Mouse (Mus musculus) thymus, adult 2 months (tissue): ENCODE data around the gene Srf. TPM values are rescaled to one million over a fixed set of nuclear protein-coding genes. Genes with fewer than 3 reads are reported as not detected.

ENCODE experiments used
- DNase-seq: peaks from one replicate; pipeline ENCODE4 v3.0.0; 2021
- H3K27ac ChIP-seq: fragments of 200-500 bp; 2 replicates; pipeline ENCODE4 v1.5.1; 2012; ENCODE audit warnings: low read length, control low read depth; ENCODE audit not compliant: control insufficient read depth, insufficient read depth
- H3K27me3 ChIP-seq: fragments of 200-500 bp; 2 replicates; pipeline ENCODE4 v1.6.1; 2012; ENCODE audit warnings: mild to moderate bottlenecking, low read length, moderate library complexity, mixed read lengths; ENCODE audit not compliant: control insufficient read depth, insufficient read depth
- H3K36me3 ChIP-seq: fragments of 200-500 bp; 2 replicates; pipeline ENCODE4 v1.6.1; 2012; ENCODE audit warnings: mild to moderate bottlenecking, low read length, moderate library complexity; ENCODE audit not compliant: control insufficient read depth, insufficient read depth
- H3K4me1 ChIP-seq: fragments of 200-500 bp; replicated peaks from 2 replicates; pipeline ENCODE4 v1.6.1; 2012; ENCODE audit warnings: low read length; ENCODE audit not compliant: control insufficient read depth, insufficient read depth
- H3K4me3 ChIP-seq: fragments of 200-500 bp; 2 replicates; pipeline ENCODE4 v1.5.1; 2012; ENCODE audit warnings: mild to moderate bottlenecking, low read length, control low read depth, moderate library complexity; ENCODE audit not compliant: control insufficient read depth, insufficient read depth
- CTCF ChIP-seq: fragments of 200-500 bp; IDR thresholded peaks from 2 replicates; pipeline ENCODE4 v1.5.1; 2012; ENCODE audit warnings: mild to moderate bottlenecking, control low read depth, low read length, moderate library complexity, borderline replicate concordance; ENCODE audit not compliant: control insufficient read depth, poor library complexity, insufficient read depth; ENCODE audit errors: extremely low read depth
- POLR2A ChIP-seq: fragments of 200-500 bp; IDR thresholded peaks from 2 replicates; pipeline ENCODE4 v1.6.1; 2012; ENCODE audit warnings: mild to moderate bottlenecking, low read length, control low read depth, moderate library complexity; ENCODE audit not compliant: control insufficient read depth, poor library complexity, insufficient read depth; ENCODE audit errors: extremely low read depth
- WGBS: fragments of 180-500 bp; shearing (Covaris S2); methylation state at CpG from one replicate; pipeline ENCODE4 v1.1.7; 2018; 5-methylcytosine and 5-hydroxymethylcytosine counted together
- polyA plus RNA-seq: library from polyadenylated mRNA; depleted of rRNA; stranded (reverse); fragments of >200 nt; gene quantifications from 2 replicates; pipeline ENCODE4 v1.2.3, GENCODE M21; 2012

Srf gene
- polyA plus RNA-seq, 1 experiment, result 297 TPM

DNA sequence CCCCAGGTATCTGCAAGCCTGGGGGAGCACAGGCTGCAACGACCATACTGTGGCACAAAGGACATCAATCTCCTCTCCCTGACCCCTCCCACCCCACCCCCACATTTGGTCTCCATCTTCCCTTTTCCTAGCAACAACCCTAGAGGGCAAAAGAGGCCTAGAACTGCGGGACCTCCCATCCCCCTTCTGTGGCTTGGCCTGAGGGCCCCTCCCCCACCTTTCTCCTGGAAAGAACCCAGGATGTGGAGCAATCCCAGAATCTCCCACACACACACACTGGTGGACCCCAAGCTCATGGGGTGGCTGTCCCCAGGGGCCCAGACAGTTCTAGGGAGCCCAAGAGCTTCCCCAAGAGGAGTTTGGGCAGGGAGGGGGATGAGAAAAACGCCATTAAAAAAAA lies 8.1 kb downstream of the Srf start:
- H3K4me1 ChIP-seq, result peaks cover 5% of the 10 kb centered on the region
- DNase-seq, result no peak
- no peak overlapping the region for H3K27ac ChIP-seq
- no peak overlapping the region for H3K4me3 ChIP-seq
- peaks cover 3% of the 10 kb centered on the region; the same call in 1 of the 2 replicates for H3K27me3 ChIP-seq
- TF ChIP-seq POLR2A (no peak), CTCF (no peak)
- WGBS, result 83% methylated on average over 3 of the region's 3 CpGs
- H3K36me3 ChIP-seq, result peaks cover 19% of the 10 kb centered on the region

DNA sequence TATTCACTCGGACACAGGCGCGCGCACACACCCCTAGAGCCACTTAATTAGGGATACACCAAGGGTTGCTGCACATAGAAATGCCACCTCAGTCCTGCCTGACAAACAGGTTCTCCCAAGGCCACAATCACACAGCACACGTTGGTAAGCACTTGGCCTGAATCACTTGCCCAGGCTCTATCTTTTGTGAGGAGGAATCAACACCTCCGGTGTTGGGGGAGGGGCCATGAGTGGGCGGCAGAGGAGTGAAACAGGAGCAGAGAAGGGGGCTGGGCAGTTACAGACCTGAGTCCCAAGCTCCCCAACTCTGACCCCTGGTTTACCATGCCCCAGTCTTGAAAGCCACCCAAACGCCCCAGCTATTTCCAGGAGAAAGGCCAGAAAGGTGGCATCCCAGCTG lies 9.0 kb downstream of the Srf start:
- no peak for DNase-seq
- peaks cover 5% of the 10 kb centered on the region for H3K4me1 ChIP-seq
- H3K27ac ChIP-seq, result no peak overlapping the region
- no peak for TF ChIP-seq POLR2A
- TF ChIP-seq CTCF, result no peak
- H3K27me3 ChIP-seq, result peaks cover 3% of the 10 kb centered on the region; the same call in 1 of the 2 replicates
- peaks cover 19% of the 10 kb centered on the region for H3K36me3 ChIP-seq
- H3K4me3 ChIP-seq, result no peak overlapping the region
- 79% methylated on average over 8 of the region's 8 CpGs for WGBS

DNA sequence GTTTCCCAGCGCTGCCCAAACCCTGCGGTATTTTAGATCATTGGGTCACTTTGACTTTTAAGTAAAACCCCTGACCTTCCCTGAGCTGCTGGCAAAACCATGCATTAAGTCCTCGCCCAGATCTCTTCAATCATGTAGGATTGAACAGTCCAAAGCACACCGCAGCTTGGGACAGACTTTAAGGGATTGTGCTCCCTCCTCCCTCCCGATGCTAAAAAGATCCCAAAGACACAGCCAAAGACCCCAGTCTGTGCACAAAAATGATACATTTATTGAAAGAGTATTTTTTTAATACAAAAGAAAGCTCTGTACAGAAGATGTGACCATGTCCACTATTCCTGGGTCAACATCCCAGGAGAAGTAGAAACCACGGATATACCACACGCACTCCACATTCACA lies 9.4 kb downstream of the Srf start:
- TF ChIP-seq CTCF (no peak), POLR2A (no peak)
- Histone ChIP-seq H3K27ac (no peak overlapping the region), H3K4me3 (peak overlapping the region; percentile 59), H3K36me3 (peaks cover 19% of the 10 kb centered on the region), H3K4me1 (peaks cover 5% of the 10 kb centered on the region), H3K27me3 (peaks cover 3% of the 10 kb centered on the region; the same call in 1 of the 2 replicates)
- no peak for DNase-seq
- 65% methylated on average over 7 of the region's 7 CpGs for WGBS

DNA sequence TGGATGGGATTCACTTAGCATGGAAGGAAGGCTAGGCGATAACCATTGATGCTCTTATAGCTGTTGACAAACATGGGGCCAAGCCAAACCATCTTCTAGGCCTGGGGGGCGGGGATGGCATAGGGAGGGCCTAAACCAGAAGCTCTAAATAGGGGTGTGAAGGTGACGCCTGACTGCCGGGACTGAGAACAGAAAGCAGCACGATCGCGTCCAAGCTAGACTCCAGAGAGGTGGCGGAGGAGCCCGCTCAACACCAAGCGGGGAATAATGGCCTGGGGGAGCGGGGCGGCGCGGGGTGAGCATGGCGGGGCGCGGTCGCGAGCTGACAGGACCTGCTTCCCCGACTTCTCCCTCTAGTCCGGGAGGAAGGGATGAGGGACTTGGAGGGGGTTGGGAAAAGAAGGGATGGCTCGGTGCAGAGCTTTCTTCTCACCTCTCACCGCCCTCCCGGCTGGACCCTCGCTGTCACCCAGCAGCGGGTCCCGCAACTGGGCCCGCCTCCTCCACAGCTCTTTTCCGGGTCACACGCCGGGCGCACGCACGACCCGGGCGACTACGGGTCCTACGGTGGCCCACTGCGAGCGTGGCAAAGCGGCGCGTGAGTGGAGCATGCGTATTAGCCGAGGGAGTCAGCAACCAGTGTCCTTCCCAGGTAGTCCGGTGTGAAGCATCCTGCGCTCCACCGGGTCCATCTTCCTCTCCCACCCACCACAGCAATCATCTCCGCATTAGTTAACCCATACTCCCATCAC lies 10.0 kb downstream of the Srf start, which contains the start of gene Cul9:
TSS of gene Cul9 (minus strand) at position 576 of the 752 bp plus-strand sequence.
- TF ChIP-seq CTCF, result no peak
- TF ChIP-seq POLR2A, result no peak
- H3K27me3 ChIP-seq, result peaks cover 3% of the 10 kb centered on the region; the same call in 1 of the 2 replicates
- WGBS, result 2% methylated on average over 49 of the region's 49 CpGs
- peaks cover 19% of the 10 kb centered on the region for H3K36me3 ChIP-seq
- H3K27ac ChIP-seq, result no peak within 1 kb of the TSS
- H3K4me3 ChIP-seq, result peak within 1 kb of the TSS; percentile 59
- DNase-seq, result peak; percentile 28
- H3K4me1 ChIP-seq, result peaks cover 5% of the 10 kb centered on the region

DNA sequence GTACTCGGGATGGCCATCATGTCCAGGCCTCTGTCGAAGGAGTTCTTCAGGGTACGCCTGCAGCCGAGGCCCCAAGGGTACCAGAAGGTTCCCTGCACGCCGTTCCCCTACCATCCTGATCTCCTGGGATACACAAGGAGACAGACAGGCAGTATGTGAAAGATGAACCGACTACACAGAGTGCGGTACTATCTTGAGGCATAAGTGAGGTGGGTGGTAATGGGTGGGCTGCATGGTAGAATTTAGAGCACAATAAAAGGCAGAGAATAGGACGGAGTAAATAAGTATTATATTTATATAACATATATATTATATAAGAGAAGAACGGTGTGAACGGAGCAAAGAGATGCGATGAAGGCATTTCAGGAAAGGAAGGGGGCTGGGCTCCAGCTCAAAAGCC lies 12.3 kb downstream of the Srf start:
- WGBS, result 96% methylated on average over 12 of the region's 12 CpGs
- H3K36me3 ChIP-seq, result peaks cover 5% of the 10 kb centered on the region
- peaks cover 5% of the 10 kb centered on the region for H3K4me1 ChIP-seq
- no peak overlapping the region for H3K4me3 ChIP-seq
- H3K27ac ChIP-seq, result no peak overlapping the region
- TF ChIP-seq POLR2A (no peak), CTCF (no peak)
- no peak for DNase-seq
- H3K27me3 ChIP-seq, result peaks cover 3% of the 10 kb centered on the region; the same call in 1 of the 2 replicates

DNA sequence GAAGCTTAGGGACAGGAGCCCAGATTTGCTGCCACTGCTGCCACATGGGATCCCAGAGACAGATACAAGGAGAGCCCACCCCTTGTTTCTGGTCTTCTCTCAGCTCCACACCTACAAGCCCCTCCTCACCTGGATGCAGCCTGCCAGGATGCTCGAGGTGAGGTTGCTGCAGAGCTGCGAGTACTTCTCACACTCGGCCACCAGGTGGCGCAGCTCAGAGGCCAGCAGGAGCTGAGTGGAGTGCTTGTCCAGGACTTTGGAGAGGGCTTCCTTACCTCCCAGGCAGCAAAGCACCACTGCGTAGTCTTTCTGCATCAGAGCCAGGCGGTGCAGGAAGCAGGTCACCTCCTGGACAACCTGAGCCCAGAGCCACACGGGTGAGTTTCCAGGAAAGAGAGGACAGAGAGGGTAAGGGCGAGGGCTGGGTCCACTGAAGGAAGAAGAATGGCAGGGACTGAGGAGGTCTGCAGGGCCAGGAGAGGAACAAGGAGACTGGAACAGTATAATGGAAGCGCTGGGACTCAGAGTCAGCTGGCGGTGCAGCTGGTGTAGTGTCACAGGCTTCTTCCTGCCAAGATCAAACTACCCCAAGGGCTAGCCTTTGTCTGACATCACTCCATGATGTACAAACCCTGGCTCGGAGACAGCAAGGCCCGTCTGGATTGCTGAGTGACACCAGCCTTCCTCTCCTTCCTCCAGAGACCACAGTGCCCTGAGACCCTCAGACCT lies 30.2 kb downstream of the Srf start:
- 61% methylated on average over 12 of the region's 12 CpGs for WGBS
- peak; percentile 66 for DNase-seq
- Histone ChIP-seq H3K36me3 (no peaks in the 10 kb centered on the region), H3K4me1 (peaks cover 5% of the 10 kb centered on the region), H3K27ac (no peak overlapping the region), H3K27me3 (no peaks in the 10 kb centered on the region), H3K4me3 (no peak overlapping the region)
- TF ChIP-seq CTCF, result peak; percentile 87
- TF ChIP-seq POLR2A, result no peak
